Mouse (Mus musculus) thymus, adult 2 months (tissue): ENCODE measurements around the gene Slpi. TPM values are rescaled to one million over a fixed set of nuclear protein-coding genes. Genes with fewer than 3 reads are reported as not detected.

ENCODE experiments used
- DNase-seq: peaks from one replicate; pipeline ENCODE4 v3.0.0; 2021
- H3K27ac ChIP-seq: fragments of 200-500 bp; 2 replicates; pipeline ENCODE4 v1.5.1; 2012; ENCODE audit warnings: low read length, control low read depth; ENCODE audit not compliant: control insufficient read depth, insufficient read depth
- H3K27me3 ChIP-seq: fragments of 200-500 bp; 2 replicates; pipeline ENCODE4 v1.6.1; 2012; ENCODE audit warnings: mild to moderate bottlenecking, low read length, moderate library complexity, mixed read lengths; ENCODE audit not compliant: control insufficient read depth, insufficient read depth
- H3K36me3 ChIP-seq: fragments of 200-500 bp; 2 replicates; pipeline ENCODE4 v1.6.1; 2012; ENCODE audit warnings: mild to moderate bottlenecking, low read length, moderate library complexity; ENCODE audit not compliant: control insufficient read depth, insufficient read depth
- H3K4me1 ChIP-seq: fragments of 200-500 bp; replicated peaks from 2 replicates; pipeline ENCODE4 v1.6.1; 2012; ENCODE audit warnings: low read length; ENCODE audit not compliant: control insufficient read depth, insufficient read depth
- H3K4me3 ChIP-seq: fragments of 200-500 bp; 2 replicates; pipeline ENCODE4 v1.5.1; 2012; ENCODE audit warnings: mild to moderate bottlenecking, low read length, control low read depth, moderate library complexity; ENCODE audit not compliant: control insufficient read depth, insufficient read depth
- CTCF ChIP-seq: fragments of 200-500 bp; IDR thresholded peaks from 2 replicates; pipeline ENCODE4 v1.5.1; 2012; ENCODE audit warnings: mild to moderate bottlenecking, control low read depth, low read length, moderate library complexity, borderline replicate concordance; ENCODE audit not compliant: control insufficient read depth, poor library complexity, insufficient read depth; ENCODE audit errors: extremely low read depth
- POLR2A ChIP-seq: fragments of 200-500 bp; IDR thresholded peaks from 2 replicates; pipeline ENCODE4 v1.6.1; 2012; ENCODE audit warnings: mild to moderate bottlenecking, low read length, control low read depth, moderate library complexity; ENCODE audit not compliant: control insufficient read depth, poor library complexity, insufficient read depth; ENCODE audit errors: extremely low read depth
- WGBS: fragments of 180-500 bp; shearing (Covaris S2); methylation state at CpG from one replicate; pipeline ENCODE4 v1.1.7; 2018; 5-methylcytosine and 5-hydroxymethylcytosine counted together
- polyA plus RNA-seq: library from polyadenylated mRNA; depleted of rRNA; stranded (reverse); fragments of >200 nt; gene quantifications from 2 replicates; pipeline ENCODE4 v1.2.3, GENCODE M21; 2012

Slpi gene
- polyA plus RNA-seq, 1 experiment = 7.5 TPM

DNA sequence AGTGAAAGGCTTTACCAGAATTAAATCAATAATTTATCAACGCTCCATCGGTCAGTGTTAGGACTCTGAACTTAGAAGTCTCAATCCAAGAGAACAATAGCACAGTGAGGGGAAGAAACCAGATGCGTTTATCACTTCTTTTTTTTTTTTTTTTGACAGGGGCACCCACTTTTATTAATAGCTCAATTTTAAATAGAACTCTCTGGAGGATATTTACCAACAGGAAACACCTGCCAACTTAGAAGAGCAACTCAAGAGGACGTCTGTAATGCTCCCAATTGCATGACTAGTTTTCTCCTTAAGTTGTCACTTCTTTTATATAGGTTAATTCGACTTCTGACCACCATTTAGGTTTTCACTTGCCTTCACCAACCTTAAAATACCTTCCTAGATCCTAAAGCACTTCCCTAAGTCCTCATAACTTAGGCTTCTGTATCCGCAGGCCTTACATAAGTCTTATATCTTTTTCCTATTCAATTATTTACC is 20.2 kb downstream of the Slpi start:
- no peaks in the 10 kb centered on the region for H3K4me1 ChIP-seq
- WGBS = 50% methylated on average over 6 of the region's 6 CpGs
- H3K27ac ChIP-seq = no peak overlapping the region
- TF ChIP-seq CTCF (no peak), POLR2A (no peak)
- no peaks in the 10 kb centered on the region for H3K27me3 ChIP-seq
- no peak for DNase-seq
- no peak overlapping the region for H3K4me3 ChIP-seq
- H3K36me3 ChIP-seq = no peaks in the 10 kb centered on the region

- TF ChIP-seq CTCF (no peak), POLR2A (no peak)
Measured at GRCm38 (mm10) chr2:164366947-164367346, 21.9 kb downstream of the Slpi start.

DNA sequence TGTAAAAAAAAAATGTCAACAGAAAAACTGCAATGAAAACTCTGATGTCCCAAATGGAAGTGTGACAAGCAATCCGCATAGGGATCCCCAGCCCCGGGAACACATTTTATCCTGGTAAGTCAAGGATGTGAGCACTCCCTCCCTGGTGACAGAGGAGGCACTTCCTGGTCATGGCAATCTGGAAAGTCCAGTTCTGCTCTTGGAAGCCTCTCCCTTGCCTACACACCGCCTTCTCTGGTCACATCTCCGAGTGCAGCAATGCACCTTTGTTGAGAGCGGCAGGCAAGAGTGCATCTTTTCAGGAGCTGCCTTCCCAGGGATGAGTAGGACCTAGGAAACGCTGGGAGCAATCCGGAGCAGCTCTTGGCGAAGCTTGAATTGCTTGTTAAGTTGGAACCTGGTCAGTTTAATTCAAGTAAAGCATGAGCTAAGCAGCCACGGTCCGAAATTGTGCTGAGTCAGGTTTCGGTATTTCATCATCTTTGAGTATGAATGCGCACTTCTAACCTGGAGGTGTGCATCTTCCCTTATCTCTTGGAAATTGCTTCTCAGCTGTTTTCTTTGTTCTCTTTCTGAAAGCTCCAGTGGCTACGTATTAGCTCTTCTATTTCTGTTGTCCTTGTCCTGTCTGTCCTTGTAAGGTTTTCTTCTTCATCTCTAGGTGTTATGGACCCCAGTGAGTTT is 27.8 kb downstream of the Slpi start:
- peaks cover 3% of the 10 kb centered on the region; the same call in 1 of the 2 replicates for H3K4me1 ChIP-seq
- DNase-seq = no peak
- H3K27me3 ChIP-seq = no peaks in the 10 kb centered on the region
- H3K4me3 ChIP-seq = no peak overlapping the region
- no peak overlapping the region for H3K27ac ChIP-seq
- no peak for TF ChIP-seq CTCF
- TF ChIP-seq POLR2A = no peak
- 40% methylated on average over 13 of the region's 13 CpGs for WGBS
- H3K36me3 ChIP-seq = no peaks in the 10 kb centered on the region

More at GRCm38 (mm10) chr2:164366947-164367346, 21.9 kb downstream of the Slpi start:
- no peak for DNase-seq
- Histone ChIP-seq H3K4me3 (no peak overlapping the region), H3K4me1 (no peaks in the 10 kb centered on the region), H3K27me3 (no peaks in the 10 kb centered on the region), H3K36me3 (no peaks in the 10 kb centered on the region), H3K27ac (no peak overlapping the region)
- 79% methylated on average over 3 of the region's 3 CpGs for WGBS

DNA sequence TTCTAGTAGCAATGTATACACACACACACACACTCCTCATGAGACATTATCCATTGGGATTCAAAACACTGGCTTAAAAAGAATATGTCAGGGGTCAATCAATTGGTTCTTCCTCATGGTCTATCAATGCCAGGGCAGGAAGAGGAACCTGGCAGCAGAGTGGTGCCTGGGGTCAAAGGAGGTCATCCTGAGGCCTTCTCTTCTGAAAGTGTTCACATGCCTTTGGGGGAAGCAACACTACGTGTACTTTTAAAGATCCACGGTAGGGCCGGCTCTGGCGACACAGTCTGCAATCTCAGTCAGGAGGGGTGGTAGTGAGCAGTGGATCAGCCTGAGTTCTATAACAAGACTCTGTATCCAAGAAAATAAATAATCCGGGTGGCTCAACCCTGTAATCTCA is 29.2 kb downstream of the Slpi start:
- no peaks in the 10 kb centered on the region for H3K36me3 ChIP-seq
- TF ChIP-seq POLR2A = no peak

GRCm38 (mm10) chr2:164359031-164359430 is 29.9 kb downstream of the Slpi start:
- Histone ChIP-seq H3K27ac (no peak overlapping the region), H3K4me1 (peaks cover 3% of the 10 kb centered on the region; the same call in 1 of the 2 replicates), H3K36me3 (no peaks in the 10 kb centered on the region), H3K27me3 (no peaks in the 10 kb centered on the region), H3K4me3 (no peak overlapping the region)
- 90% methylated on average over 5 of the region's 5 CpGs for WGBS
- TF ChIP-seq POLR2A = no peak
- no peak for TF ChIP-seq CTCF
- DNase-seq = no peak

More for the DNA sequence above, 29.2 kb downstream of the Slpi start:
- Histone ChIP-seq H3K27ac (no peak overlapping the region), H3K27me3 (no peaks in the 10 kb centered on the region), H3K4me1 (peaks cover 3% of the 10 kb centered on the region; the same call in 1 of the 2 replicates), H3K4me3 (no peak overlapping the region)
- no peak for DNase-seq
- WGBS = 78% methylated on average over 5 of the region's 5 CpGs

DNA sequence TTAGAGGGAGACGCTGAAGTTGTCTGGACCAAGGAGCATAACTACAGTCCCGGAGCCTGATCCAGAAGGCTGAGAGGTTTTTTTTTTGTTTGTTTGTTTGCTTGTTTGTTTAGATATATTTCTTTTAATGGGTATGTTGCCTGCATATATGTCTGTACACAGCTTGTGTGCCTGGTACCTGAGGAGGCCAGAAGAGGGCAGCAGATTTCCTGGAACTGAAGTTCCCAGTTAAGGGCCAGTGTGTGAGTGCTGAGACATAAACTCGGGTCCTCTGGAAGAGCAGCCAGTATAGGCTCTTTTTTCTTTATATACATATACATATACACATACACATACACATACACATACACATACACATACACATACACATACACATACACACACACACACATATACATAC is 30.5 kb downstream of the Slpi start:
- no peaks in the 10 kb centered on the region for H3K36me3 ChIP-seq
- no peak overlapping the region for H3K4me3 ChIP-seq
- 85% methylated on average over 3 of the region's 3 CpGs for WGBS
- no peak overlapping the region for H3K27ac ChIP-seq
- DNase-seq = peak; percentile 18
- TF ChIP-seq POLR2A (no peak), CTCF (no peak)
- H3K4me1 ChIP-seq = peaks cover 3% of the 10 kb centered on the region; the same call in 1 of the 2 replicates
- no peaks in the 10 kb centered on the region for H3K27me3 ChIP-seq

DNA sequence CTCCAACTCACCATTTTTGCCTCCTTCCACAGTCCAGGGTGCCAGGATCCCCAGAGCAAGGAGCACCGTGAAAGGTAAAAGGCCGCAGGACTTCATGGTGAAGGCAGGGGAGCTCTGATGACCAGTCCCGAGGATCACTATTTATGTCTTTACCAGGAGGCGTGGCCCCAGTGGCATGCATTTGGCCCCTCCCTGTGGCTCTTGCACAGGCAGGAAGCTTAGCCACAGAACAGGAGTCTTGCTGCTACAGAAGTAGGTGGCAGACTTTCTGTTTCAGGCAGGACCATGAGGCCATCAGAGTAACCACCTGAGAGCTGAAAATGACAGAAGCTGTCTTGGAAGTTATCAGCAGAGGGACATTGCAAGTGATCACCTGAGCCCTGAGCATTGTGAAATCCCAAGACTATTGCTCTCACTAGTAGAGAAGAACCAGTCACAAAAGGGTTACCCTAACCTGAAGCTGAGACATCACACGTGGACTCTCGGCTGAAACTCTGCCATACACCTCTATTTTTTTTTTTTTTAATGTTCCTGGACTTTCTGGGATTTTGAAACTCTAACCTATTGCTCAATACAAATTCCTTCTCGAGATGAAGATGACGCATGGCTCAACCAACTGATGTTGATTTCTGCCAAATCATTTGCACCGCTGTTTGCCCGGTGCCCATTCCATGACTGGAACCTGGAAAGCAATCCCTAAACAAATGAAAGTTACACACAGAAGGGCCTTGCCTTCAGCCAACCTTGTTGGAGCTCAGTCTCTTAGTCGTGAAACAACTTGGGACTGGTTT is 32.5 kb downstream of the Slpi start:
- Histone ChIP-seq H3K27ac (no peak overlapping the region), H3K27me3 (no peaks in the 10 kb centered on the region), H3K4me1 (peaks cover 3% of the 10 kb centered on the region; the same call in 1 of the 2 replicates), H3K4me3 (no peak overlapping the region), H3K36me3 (no peaks in the 10 kb centered on the region)
- peak; percentile 4 for DNase-seq
- WGBS = 62% methylated on average over 11 of the region's 11 CpGs
- TF ChIP-seq POLR2A = no peak
- no peak for TF ChIP-seq CTCF
